Comparison of ENCODE assay signal across 29 mouse cellular contexts in genomic region chr14:22630361-22630867, GRCm38 (mm10).
DNase-seq lines count a peak whose midpoint lies in the region; ATAC-seq lines count a peak whose summit lies in the region.
"Had no signal": no experiment of that assay in that cellular context is flagged by ENCODE, and none has a peak within 500 bp of the region (broad histone marks: within the 10 kb centered on the region; RNA-seq: fewer than 3 reads in every experiment).

No protein-coding gene starts in this region.

- no peak overlapping the region for H3K4me2 ChIP-seq in embryonic facial prominence, embryonic 13.5 days
- H3K4me2 ChIP-seq in kidney, embryonic 14.5 days (replicated peaks; ENCODE audit: low read depth, low read length) = no peak overlapping the region
- H3K4me2 ChIP-seq: forebrain, embryonic 15.5 days; heart, embryonic 13.5 days; hindbrain, embryonic 14.5 days; limb, embryonic 15.5 days; liver, embryonic 15.5 days; lung, embryonic 14.5 days; neural tube, embryonic 13.5 days had no signal

- ATAC-seq in embryonic facial prominence, embryonic 13.5 days (ENCODE audit: insufficient number of reproducible peaks, insufficient read depth, low FRiP score, low TSS enrichment, low read depth) = 0 out of 2 replicates have a peak, but pooled peaks have one; percentile 52
- ATAC-seq in kidney, embryonic 14.5 days (ENCODE audit: low FRiP score, low TSS enrichment) = no peak
- ATAC-seq: forebrain, embryonic 15.5 days; intestine, postnatal 0 days; midbrain, embryonic 16.5 days had no signal

- H3K4me3 ChIP-seq in embryonic facial prominence, embryonic 13.5 days = no peak overlapping the region
- H3K4me3 ChIP-seq in embryonic facial prominence, embryonic 10.5 days = no peak overlapping the region
- H3K4me3 ChIP-seq in kidney, embryonic 14.5 days (ENCODE audit: low read length) = no peak overlapping the region
- H3K4me3 ChIP-seq: forebrain, embryonic 15.5 days; gastrocnemius, adult 2 months; heart, embryonic 13.5 days; limb, embryonic 15.5 days; liver, embryonic 15.5 days; neural tube, embryonic 13.5 days had no signal

- H3K9ac ChIP-seq in embryonic facial prominence, embryonic 13.5 days = no peak overlapping the region
- H3K9ac ChIP-seq in kidney, embryonic 14.5 days (ENCODE audit: low read depth, low read length) = no peak overlapping the region
- H3K9ac ChIP-seq: forebrain, embryonic 15.5 days; heart, embryonic 13.5 days; hindbrain, embryonic 14.5 days; limb, embryonic 15.5 days; liver, embryonic 15.5 days; lung, embryonic 14.5 days; neural tube, embryonic 13.5 days had no signal

- no peaks in the 10 kb centered on the region for H3K4me1 ChIP-seq in embryonic facial prominence, embryonic 13.5 days
- H3K4me1 ChIP-seq in embryonic facial prominence, embryonic 10.5 days = no peaks in the 10 kb centered on the region
- H3K4me1 ChIP-seq in kidney, embryonic 14.5 days (ENCODE audit: control insufficient read depth, insufficient read depth, low read length) = peaks cover 9% of the 10 kb centered on the region; the same call in 1 of the 2 replicates
- H3K4me1 ChIP-seq: forebrain, embryonic 15.5 days; limb, embryonic 15.5 days; neural tube, embryonic 13.5 days had no signal

- no peaks in the 10 kb centered on the region for H3K27me3 ChIP-seq in embryonic facial prominence, embryonic 13.5 days
- H3K27me3 ChIP-seq in embryonic facial prominence, embryonic 10.5 days (replicated peaks; ENCODE audit: low read depth, poor library complexity, severe bottlenecking) = no peaks in the 10 kb centered on the region
- H3K27me3 ChIP-seq in kidney, embryonic 14.5 days (ENCODE audit: control insufficient read depth, insufficient read depth, low read length) = no peaks in the 10 kb centered on the region
- H3K27me3 ChIP-seq: CH12.LX; forebrain, embryonic 15.5 days; limb, embryonic 15.5 days; liver, embryonic 15.5 days; neural tube, embryonic 13.5 days had no signal

- no peaks in the 10 kb centered on the region for H3K36me3 ChIP-seq in embryonic facial prominence, embryonic 13.5 days
- H3K36me3 ChIP-seq in embryonic facial prominence, embryonic 10.5 days (replicated peaks) = no peaks in the 10 kb centered on the region
- H3K36me3 ChIP-seq in kidney, embryonic 14.5 days (ENCODE audit: control insufficient read depth, insufficient read depth, low read length) = no peaks in the 10 kb centered on the region
- H3K36me3 ChIP-seq: forebrain, embryonic 15.5 days; heart, embryonic 13.5 days; limb, embryonic 15.5 days; liver, embryonic 15.5 days; neural tube, embryonic 13.5 days had no signal

- no peak overlapping the region for H3K27ac ChIP-seq in embryonic facial prominence, embryonic 13.5 days
- H3K27ac ChIP-seq in embryonic facial prominence, embryonic 10.5 days (replicated peaks) = no peak overlapping the region
- H3K27ac ChIP-seq in kidney, embryonic 14.5 days (ENCODE audit: low read depth, low read length) = no peak overlapping the region
- H3K27ac ChIP-seq: forebrain, embryonic 15.5 days; gastrocnemius, adult 2 months; heart, embryonic 13.5 days; hindbrain, embryonic 14.5 days; limb, embryonic 15.5 days; liver, embryonic 15.5 days; neural tube, embryonic 13.5 days had no signal

- DNase-seq in embryonic facial prominence, embryonic 10.5 days (ENCODE audit: low spot score) = no peak
- peak; percentile 87 to 91 for DNase-seq in kidney, adult 8-10 months
- peak; percentile 95 for DNase-seq in kidney, adult 9 months
- DNase-seq in kidney, postnatal 36 days = peak; percentile 78 to 92
- DNase-seq in frontal cortex, postnatal 25 days (ENCODE audit: low spot score in 2 of 2) = no peak
- DNase-seq in spleen, adult 12 weeks (ENCODE audit: low spot score) = no peak
- DNase-seq: adrenal gland, postnatal 10 days; cerebellum, adult 11-12 months; cerebellum, adult 9-11 months; embryo, embryonic 11 days; gastrocnemius, adult 2 months; gastrocnemius, postnatal 36 days; heart, postnatal 10 days; layer of hippocampus, postnatal 36 days; left cerebral cortex, postnatal 4 days; lung, embryonic 14.5 days; lung, postnatal 14 days; thymus, postnatal 4 days had no signal

- H3K9me3 ChIP-seq in embryonic facial prominence, embryonic 13.5 days = no peaks in the 10 kb centered on the region
- no peaks in the 10 kb centered on the region for H3K9me3 ChIP-seq in embryonic facial prominence, embryonic 10.5 days
- no peaks in the 10 kb centered on the region for H3K9me3 ChIP-seq in kidney, embryonic 14.5 days (ENCODE audit: control insufficient read depth, low read length)
- H3K9me3 ChIP-seq: forebrain, embryonic 15.5 days; heart, embryonic 13.5 days; limb, embryonic 15.5 days; liver, embryonic 15.5 days; neural tube, embryonic 13.5 days had no signal

- WGBS in embryonic facial prominence, embryonic 13.5 days = 76% methylated on average over 9 of the region's 9 CpGs
- 92% methylated on average over 9 of the region's 9 CpGs for WGBS in embryonic facial prominence, embryonic 10.5 days
- 86% methylated on average over 9 of the region's 9 CpGs for WGBS in kidney, embryonic 14.5 days

Comparison
In these comparisons a context has a peak if more than half of its experiments do, and no peak if none do; other contexts are left out.
1. DNase-seq: peak in kidney, adult 8-10 months (2 of 2), kidney, adult 9 months (single experiment) and kidney, postnatal 36 days (2 of 2); none in embryonic facial prominence, embryonic 10.5 days (single experiment), frontal cortex, postnatal 25 days (0 of 2) and spleen, adult 12 weeks (single experiment).